Mouse (Mus musculus): Measurements from ENCODE around the gene Pcbp3.

DNA sequence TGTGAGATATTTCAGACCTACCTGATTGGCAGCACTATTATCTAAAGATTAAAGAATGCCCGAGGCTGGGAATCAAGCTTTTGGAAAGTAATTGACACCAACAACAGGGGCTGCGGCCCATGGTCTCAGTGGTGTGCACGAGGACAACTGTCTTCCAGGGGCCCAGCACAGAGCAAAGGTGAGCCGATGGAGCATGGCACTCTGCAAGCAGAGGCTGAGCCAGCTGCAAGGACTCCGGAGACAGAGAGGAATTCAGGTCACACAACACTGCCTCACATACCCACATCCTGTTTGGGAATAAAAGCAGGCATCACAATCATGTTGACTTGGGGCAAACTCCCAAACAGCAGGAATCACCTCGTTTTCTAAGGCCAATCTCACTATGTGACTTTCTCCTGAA lies 5.5 kb downstream of the Pcbp3 start:
- TF ChIP-seq CTCF (IDR thresholded peaks at IDR 0.05) (no peak), POLR2A (IDR thresholded peaks at IDR 0.05; ENCODE audit: insufficient read depth, low read depth, low read length) (no peak)

Measured in heart, adult 2 months (tissue).